Mouse (Mus musculus) liver, embryonic 14.5 days (tissue): Measurements from ENCODE around the gene Lrp2. TPM values are rescaled to one million over a fixed set of nuclear protein-coding genes. Genes with fewer than 3 reads are reported as not detected.

ENCODE experiments used
- ATAC-seq: fragments of 200-750 bp; cut with Nextera tagmentation; 2 replicates; pipeline ENCODE4 v1.8.0; 2017; ENCODE audit warnings: moderate number of reproducible peaks, mild to moderate bottlenecking, moderate library complexity; ENCODE audit not compliant: insufficient read depth
- DNase-seq, 3 experiments: peaks; one replicate each; pipeline ENCODE4 v3.0.0-alpha.2; 2012 to 2013; ENCODE audit warnings: low read depth in 3 of 3, low spot score in 3 of 3
- H3K27ac ChIP-seq: fragments of 300-500 bp; sonication (generic); 2 replicates; pipeline ENCODE4 v1.5.1; 2014; ENCODE audit warnings: moderate library complexity, mild to moderate bottlenecking, control low read depth, inconsistent platforms
- H3K27me3 ChIP-seq: fragments of 300-500 bp; sonication (generic); 2 replicates; pipeline ENCODE4 v1.6.1; 2014; ENCODE audit warnings: mild to moderate bottlenecking, low read length, moderate library complexity; ENCODE audit not compliant: control insufficient read depth, insufficient read depth
- H3K36me3 ChIP-seq: fragments of 300-500 bp; sonication (generic); replicated peaks from 2 replicates; pipeline ENCODE4 v1.6.1; 2014; ENCODE audit warnings: low read depth; ENCODE audit not compliant: control insufficient read depth, insufficient read depth
- H3K4me1 ChIP-seq, 2 experiments: fragments of 200-500 bp in 1 of 2; fragments of 300-500 bp in 1 of 2; sonication (generic) in 1 of 2; replicated peaks; 2 replicates each; pipeline ENCODE4 v1.6.1; 2012 to 2014; ENCODE audit warnings: antibody characterized with exemption in 1 of 2, inconsistent platforms in 1 of 2, low read length in 1 of 2; ENCODE audit not compliant: control insufficient read depth in 2 of 2, insufficient read depth in 2 of 2
- H3K4me2 ChIP-seq: fragments of 300-500 bp; sonication (generic); 2 replicates; pipeline ENCODE4 v1.6.1; 2014; ENCODE audit warnings: low read depth, mild to moderate bottlenecking, control low read depth, moderate library complexity
- H3K4me3 ChIP-seq, 2 experiments: fragments of 200-500 bp in 1 of 2; fragments of 300-500 bp in 1 of 2; sonication (generic) in 1 of 2; 2 replicates each; pipeline ENCODE4 v1.5.1; 2012 to 2014; ENCODE audit warnings: low read depth in 2 of 2, low read length in 2 of 2, mild to moderate bottlenecking in 2 of 2, control low read depth in 1 of 2, inconsistent platforms in 1 of 2, moderate library complexity in 1 of 2; ENCODE audit not compliant: insufficient read depth in 1 of 2
- H3K9ac ChIP-seq: fragments of 300-500 bp; sonication (generic); replicated peaks from 2 replicates; pipeline ENCODE4 v1.6.1; 2014; ENCODE audit warnings: mild to moderate bottlenecking, control low read depth, moderate library complexity
- H3K9me3 ChIP-seq: fragments of 300-500 bp; sonication (generic); 2 replicates; pipeline ENCODE4 v1.6.1; 2016; ENCODE audit warnings: low read length, mixed read lengths; ENCODE audit not compliant: control insufficient read depth
- CTCF ChIP-seq: IDR thresholded peaks from 2 replicates; pipeline ENCODE4 v1.5.1; 2016; ENCODE audit warnings: antibody characterized with exemption, low read depth, control low read depth
- EP300 ChIP-seq: IDR thresholded peaks from 2 replicates; pipeline ENCODE4 v1.6.1; 2016; ENCODE audit warnings: antibody characterized with exemption, low read depth
- WGBS: fragments of 180-500 bp; shearing (Covaris S2); extraction: QIAGEN DNeasy Blood & Tissue Kit; methylation state at CpG from one replicate; pipeline ENCODE4 v1.1.7; 2014; ENCODE audit not compliant: insufficient replicate concordance; 5-methylcytosine and 5-hydroxymethylcytosine counted together
- polyA plus RNA-seq, 2 experiments: library from polyadenylated mRNA; depleted of rRNA in 1 of 2; stranded (reverse) in 1 of 2; unstranded in 1 of 2; fragments of >200 nt; fragmentation: Nextera tagmentation in 1 of 2; extraction: Ambion mirVana in 1 of 2; gene quantifications; 2 replicates each; pipeline versions ENCODE4 v1.2.1 to v1.2.3; 2012 to 2014

Lrp2 gene
- polyA plus RNA-seq, 2 experiments, result 0.07 to 0.11 TPM

- ATAC-seq (no peak), DNase-seq (no peak)
- WGBS, result 61% methylated on average over 7 of the region's 7 CpGs
- Histone ChIP-seq H3K9ac (no peak overlapping the region), H3K4me3 (no peak overlapping the region), H3K4me2 (no peak overlapping the region), H3K27ac (no peak overlapping the region), H3K4me1 (peaks cover 0 to 7% of the 10 kb centered on the region in 2 experiments; a peak in 2 of 4 replicates), H3K27me3 (no peaks in the 10 kb centered on the region), H3K9me3 (no peaks in the 10 kb centered on the region), H3K36me3 (no peaks in the 10 kb centered on the region)
- TF ChIP-seq CTCF, result no peak
- TF ChIP-seq EP300, result no peak
These were observed 183.6 kb downstream of the Lrp2 start for GRCm38 (mm10) chr2:69402309-69402708.

- ATAC-seq (no peak), DNase-seq (no peak)
- no peak overlapping the region for H3K4me3 ChIP-seq
- H3K36me3 ChIP-seq, result no peaks in the 10 kb centered on the region
- H3K9me3 ChIP-seq, result no peaks in the 10 kb centered on the region
- WGBS, result 63% methylated on average over 6 of the region's 6 CpGs
- no peak for TF ChIP-seq CTCF
- TF ChIP-seq EP300, result no peak
- H3K4me1 ChIP-seq, result peaks cover 0 to 7% of the 10 kb centered on the region in 2 experiments; a peak in 2 of 4 replicates
- no peaks in the 10 kb centered on the region for H3K27me3 ChIP-seq
- no peak overlapping the region for H3K9ac ChIP-seq
- H3K4me2 ChIP-seq, result no peak overlapping the region
- no peak overlapping the region for H3K27ac ChIP-seq
These were observed 184.0 kb downstream of the Lrp2 start for GRCm38 (mm10) chr2:69401891-69402290.

GRCm38 (mm10) chr2:69400866-69401604, 184.8 kb downstream of the Lrp2 start:
- TF ChIP-seq EP300, result no peak
- TF ChIP-seq CTCF, result no peak
- Histone ChIP-seq H3K36me3 (no peaks in the 10 kb centered on the region), H3K4me2 (no peak overlapping the region), H3K27me3 (no peaks in the 10 kb centered on the region), H3K9ac (no peak overlapping the region), H3K9me3 (no peaks in the 10 kb centered on the region), H3K4me3 (no peak overlapping the region), H3K27ac (no peak overlapping the region), H3K4me1 (peaks cover 0 to 7% of the 10 kb centered on the region in 2 experiments; a peak in 2 of 4 replicates)
- DNase-seq (no peak), ATAC-seq (no peak)
- 55% methylated on average over 7 of the region's 7 CpGs for WGBS

- Histone ChIP-seq H3K36me3 (no peaks in the 10 kb centered on the region), H3K27me3 (no peaks in the 10 kb centered on the region), H3K9ac (no peak overlapping the region), H3K27ac (no peak overlapping the region), H3K4me1 (peaks cover 0 to 7% of the 10 kb centered on the region in 2 experiments; a peak in 1 of 4 replicates), H3K4me2 (no peak overlapping the region), H3K4me3 (no peak overlapping the region), H3K9me3 (no peaks in the 10 kb centered on the region)
- no peak for TF ChIP-seq CTCF
- TF ChIP-seq EP300, result no peak
- 75% methylated on average over 12 of the region's 12 CpGs for WGBS
- no peak for DNase-seq
- no peak for ATAC-seq
These were observed 189.0 kb downstream of the Lrp2 start for GRCm38 (mm10) chr2:69396760-69397435.

GRCm38 (mm10) chr2:69395597-69396248, 190.1 kb downstream of the Lrp2 start:
- whole genome bisulfite sequencing, result 54% methylated on average over 9 of the region's 9 CpGs
- H3K4me1 ChIP-seq, result 0 out of 4 replicates have a peak, but pooled peaks cover 0 to 4% of the 10 kb centered on the region in 2 experiments
- H3K9ac ChIP-seq, result no peak overlapping the region
- H3K27ac ChIP-seq, result no peak overlapping the region
- no peak overlapping the region for H3K4me3 ChIP-seq
- no peaks in the 10 kb centered on the region for H3K9me3 ChIP-seq
- DNase-seq (no peak), ATAC-seq (no peak)
- H3K27me3 ChIP-seq, result no peaks in the 10 kb centered on the region
- no peaks in the 10 kb centered on the region for H3K36me3 ChIP-seq
- TF ChIP-seq EP300 (no peak), CTCF (no peak)
- no peak overlapping the region for H3K4me2 ChIP-seq
